Mouse (Mus musculus): ENCODE data around the gene Ssr2.

- peak; percentile 4 for TF ChIP-seq CTCF (IDR thresholded peaks at IDR 0.05; ENCODE audit: control insufficient read depth, insufficient read depth, insufficient read length)
- no peak for TF ChIP-seq MAX (IDR thresholded peaks at IDR 0.05)
- no peak for TF ChIP-seq USF1 (IDR thresholded peaks at IDR 0.05; ENCODE audit: low read depth)
These were observed 21.6 kb upstream of the Ssr2 start for GRCm38 (mm10) chr3:88553880-88554586.
